Mouse (Mus musculus) heart, postnatal 0 days (tissue): Measurements from ENCODE around the gene Tas2r135.

Experiments used
- CTCF ChIP-seq: IDR thresholded peaks from 2 replicates; pipeline ENCODE4 v1.5.1; 2016; ENCODE audit warnings: antibody characterized with exemption, control low read depth, low read depth
- EP300 ChIP-seq: IDR thresholded peaks from 2 replicates; pipeline ENCODE4 v1.6.1; 2016; ENCODE audit warnings: antibody characterized with exemption, low read depth

- TF ChIP-seq EP300 (no peak), CTCF (no peak)
These were observed 40.6 kb upstream of the Tas2r135 start for GRCm38 (mm10) chr6:42364607-42365006.
